Mouse (Mus musculus): ENCODE data around the gene Coq3.

The Coq3 gene

DNA sequence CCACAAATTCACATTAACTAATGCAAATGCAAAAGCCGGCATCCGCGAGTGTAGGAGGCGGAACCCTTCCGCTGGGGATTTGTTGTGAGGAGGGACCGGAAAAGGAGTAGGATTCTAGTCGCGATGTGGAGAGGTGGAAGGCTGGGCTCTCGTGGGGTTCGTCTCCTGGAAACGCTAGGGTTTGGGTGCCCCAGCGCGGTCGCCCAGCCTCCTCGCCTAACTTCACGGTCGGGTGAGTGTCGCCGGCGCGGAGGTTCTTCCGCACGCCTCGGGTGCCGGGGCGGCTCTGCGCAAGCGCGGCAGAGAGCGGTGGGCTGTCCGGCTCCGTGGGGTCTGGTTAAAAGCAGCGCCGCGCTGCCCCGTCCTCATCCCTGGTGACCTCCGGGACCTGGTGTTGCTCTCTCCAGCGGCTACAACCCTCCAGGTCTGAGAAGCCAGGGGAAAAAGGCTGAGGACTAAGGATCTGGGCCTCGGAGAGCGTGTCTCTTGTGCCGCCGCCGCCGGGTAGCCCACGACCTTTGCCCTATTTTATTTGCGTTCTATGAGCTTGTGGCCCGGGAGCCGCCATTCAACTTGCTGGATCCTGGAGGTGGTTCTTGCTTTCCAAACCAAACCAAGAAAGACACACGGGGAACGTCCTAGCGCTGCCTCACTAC, at the start of gene Coq3:
Gene Coq3, plus strand, starts transcription at position 109 of the 656 bp plus-strand sequence.
- peak; percentile 72 to 84 for DNase-seq (ENCODE audit: low spot score in 2 of 2)

DNA sequence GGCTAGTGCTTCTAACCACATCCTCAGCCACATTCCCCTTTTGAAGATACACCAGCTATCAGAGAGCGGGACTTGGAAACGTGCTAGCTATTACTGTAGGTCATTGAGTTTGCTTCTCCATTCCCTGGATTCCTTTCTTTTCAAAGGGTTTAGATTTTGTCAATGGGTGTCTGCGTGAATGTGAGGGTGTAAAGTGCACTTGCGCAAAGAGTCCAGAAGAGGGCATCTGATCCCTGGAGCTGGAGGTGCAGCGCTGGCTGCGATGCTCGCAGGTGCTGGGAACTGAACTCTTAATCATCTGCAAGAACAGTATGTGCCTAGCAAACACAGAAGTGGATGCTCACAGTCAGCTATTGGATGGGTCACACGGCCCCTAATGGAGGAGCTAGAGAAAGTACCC, 46.6 kb upstream of the Coq3 start:
- no peak for DNase-seq (ENCODE audit: low spot score in 2 of 2)

DNA sequence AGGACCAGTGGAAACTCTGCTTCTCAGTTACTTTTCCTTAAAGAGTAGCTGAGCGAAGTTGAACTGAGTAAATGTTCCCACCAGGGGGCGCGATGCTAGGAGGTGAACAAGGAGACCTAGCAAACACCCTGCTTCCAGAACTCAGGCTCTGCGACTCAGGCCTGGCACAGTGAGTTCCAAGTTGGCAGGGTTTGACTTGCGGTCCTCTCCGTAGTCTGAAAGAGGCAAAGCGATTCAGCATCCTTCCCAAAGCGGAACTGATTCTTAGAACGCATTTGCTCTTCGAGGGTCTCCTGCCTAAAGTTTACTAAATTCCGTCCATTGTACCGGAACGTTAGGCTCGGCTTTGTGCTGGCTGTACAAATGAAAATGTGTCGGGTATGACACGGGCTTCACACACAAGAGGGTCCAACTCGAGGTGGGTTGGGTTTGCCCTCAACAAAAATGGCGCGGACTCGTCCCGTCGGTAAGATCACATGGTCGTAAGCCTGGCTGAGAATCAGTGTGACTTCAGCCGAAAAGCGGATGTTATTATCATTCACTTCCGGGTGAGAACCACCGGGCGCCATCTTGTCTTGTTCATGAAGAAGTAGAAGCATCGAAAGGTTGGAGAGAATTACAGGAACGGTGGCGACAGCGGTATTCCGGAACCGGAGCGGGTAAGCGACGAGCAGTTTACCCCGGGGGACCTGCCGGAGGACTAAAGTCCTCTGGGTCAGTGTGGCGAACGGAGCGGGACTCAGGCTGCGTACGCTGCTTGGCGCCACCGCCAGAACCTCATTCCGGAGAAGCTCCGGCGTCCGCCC, 31.8 kb upstream of the Coq3 start, which contains the start of gene Pnisr:
Gene Pnisr, plus strand, starts transcription at position 103 of the 806 bp plus-strand sequence.
- peak; percentile 91 to 93 for DNase-seq (ENCODE audit: low spot score in 2 of 2)

DNA sequence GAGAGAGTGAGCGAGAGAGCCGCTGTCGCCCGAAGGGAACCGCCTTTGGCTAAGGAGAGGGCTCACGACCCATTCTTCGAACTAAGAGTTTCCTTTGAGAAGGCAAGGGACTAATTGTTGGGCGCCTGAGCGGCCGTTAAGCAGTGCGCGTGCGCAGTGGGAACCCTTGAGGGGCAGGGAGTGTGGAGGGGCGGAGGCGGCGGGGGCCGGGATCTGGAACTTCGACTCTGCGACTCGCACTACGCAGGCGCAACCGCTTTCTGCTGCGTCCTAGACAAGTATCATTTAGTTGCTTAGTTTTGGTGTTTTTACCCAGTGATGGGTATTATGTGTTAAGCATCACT, 31.2 kb upstream of the Coq3 start:
- peak; percentile 78 to 88 for DNase-seq (ENCODE audit: low spot score in 2 of 2)

DNA sequence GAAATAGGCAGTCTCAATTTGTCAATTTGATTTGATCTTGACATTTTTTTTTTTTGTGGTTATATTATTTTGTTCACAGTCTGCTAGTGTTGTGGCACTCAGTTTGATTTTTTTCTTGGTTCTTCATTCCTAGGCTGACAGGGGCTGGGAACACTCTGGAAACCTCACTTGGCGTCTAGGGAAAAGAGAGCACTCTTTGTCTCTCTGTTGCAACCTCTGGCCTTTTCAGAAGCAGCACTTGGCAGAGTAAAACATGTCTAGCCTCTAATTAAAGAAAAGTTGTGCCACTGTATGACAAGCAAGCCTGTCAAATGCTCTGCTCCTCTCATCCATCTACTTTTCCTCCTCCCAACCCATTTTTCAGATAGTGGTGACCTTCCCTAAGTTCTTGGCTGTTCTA, 22.0 kb upstream of the Coq3 start:
- DNase-seq (ENCODE audit: low spot score in 2 of 2), result no peak

DNA sequence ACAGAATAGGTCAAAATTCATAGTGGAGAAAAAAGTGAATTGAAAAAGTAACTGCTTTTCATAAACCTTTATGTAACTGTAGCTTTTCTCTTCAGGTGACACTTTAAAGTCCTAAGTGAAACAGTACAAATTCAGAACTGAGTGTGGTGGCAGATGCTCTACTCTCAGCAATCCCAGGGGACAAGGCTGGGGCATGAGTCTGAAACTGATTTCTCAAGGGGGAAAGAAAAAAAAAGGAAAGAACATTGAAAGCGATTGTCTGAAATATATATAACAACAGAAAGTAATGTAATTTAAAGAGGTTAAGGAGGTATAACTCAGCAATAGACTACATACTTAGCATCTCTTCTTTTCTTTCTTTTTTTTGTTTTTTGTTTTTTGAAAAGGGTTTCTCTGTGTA, 14.2 kb upstream of the Coq3 start:
- no peak for DNase-seq (ENCODE audit: low spot score in 2 of 2)

DNA sequence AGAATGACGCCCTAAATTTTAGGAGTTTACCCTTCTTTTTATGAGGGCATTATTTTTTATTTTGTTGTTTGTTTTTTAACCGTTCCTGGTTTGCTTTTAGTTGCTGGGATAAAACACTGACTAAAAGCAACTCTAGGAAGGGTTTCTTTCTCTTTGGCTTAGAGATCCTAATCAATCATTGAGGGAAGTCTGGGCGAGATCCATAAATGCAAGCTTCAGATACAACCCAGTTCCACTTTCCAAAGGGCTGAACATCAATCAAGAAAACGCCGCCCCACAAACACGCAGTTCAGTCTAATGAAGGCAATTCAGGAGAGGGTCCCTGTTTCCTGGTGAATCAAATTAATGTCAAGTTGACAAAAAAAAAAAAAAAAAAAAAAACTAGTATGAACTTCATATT, 697 bp upstream of the Coq3 start:
- DNase-seq (ENCODE audit: low spot score in 2 of 2), result no peak

DNA sequence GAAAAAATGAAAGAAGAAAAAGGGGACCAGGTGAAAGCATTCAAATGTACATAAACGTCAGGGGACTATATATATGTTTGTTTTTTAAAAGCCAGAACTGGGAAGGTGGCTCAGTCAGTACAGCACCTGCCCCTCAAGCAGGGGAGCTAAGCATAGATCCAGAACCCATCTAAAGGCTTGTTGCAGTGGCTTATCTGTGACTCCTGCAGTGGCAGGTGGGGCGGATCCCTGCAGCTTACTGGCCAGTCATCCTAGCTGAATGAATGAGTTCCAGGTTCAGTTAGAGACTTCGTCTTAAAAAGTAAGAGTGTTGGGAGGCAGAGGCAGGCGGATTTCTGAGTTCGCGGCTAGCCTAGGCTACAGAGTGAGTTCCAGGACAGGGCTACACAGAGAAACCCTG, 3.3 kb downstream of the Coq3 start:
- DNase-seq (ENCODE audit: low spot score in 2 of 2), result no peak

DNA sequence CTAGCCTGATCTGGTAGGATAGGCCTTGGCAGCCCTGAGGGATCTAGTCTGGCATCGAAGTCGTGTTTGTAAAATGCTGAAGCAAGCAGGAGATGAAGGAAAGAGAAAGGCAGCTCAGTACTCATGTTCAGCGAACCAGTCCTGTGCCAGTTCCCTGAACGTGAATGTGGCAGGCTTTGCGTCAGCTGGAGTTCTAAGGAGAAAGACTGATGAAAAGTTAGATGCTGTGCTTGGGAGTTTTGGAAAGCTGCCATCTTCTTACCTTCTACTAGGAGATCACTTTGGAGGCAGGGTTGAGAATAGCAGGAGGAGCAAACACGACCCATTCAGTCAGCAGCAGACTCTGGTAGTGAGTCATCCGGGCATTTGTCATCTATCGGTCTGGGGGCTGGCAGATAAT, 6.4 kb downstream of the Coq3 start:
- no peak for DNase-seq (ENCODE audit: low spot score in 2 of 2)

DNA sequence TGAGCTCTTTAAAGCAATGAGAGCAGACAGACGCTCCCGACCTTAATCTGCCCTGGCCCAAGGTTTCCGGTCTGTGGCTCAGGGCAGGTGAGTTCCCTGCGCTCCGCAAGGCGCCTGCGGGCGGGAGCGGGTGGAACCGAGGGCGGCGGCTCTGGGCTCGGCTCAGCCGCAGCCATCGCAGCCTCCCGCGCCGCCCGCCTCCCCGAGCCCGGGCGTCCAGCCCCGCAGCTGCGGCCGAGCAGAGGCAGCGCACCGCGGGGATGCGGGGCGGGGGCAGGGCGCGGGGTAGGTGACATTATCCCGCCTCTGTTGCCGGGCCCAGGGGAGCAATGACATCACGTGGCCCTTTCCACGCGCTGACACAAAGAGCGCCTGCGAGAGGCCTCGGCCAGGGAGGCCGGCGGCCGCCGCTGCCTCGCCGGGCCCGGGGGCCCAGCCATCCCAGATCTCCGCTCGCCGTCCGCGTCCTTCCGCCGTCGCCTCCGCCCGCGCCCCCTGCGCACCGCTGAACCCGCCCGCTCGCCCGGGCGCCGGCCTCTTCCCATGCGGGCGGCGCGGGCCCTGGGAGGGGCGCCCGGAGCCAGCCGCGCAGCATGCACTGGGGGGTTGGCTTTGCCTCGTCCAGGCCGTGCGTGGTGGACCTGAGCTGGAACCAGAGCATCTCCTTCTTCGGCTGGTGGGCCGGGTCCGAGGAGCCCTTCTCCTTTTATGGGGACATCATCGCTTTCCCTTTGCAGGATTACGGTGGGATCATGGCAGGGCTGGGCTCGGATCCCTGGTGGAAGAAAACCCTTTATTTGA, 51.7 kb downstream of the Coq3 start, which contains the start of gene Faxc:
Gene Faxc, plus strand, starts transcription at position 359 of the 801 bp plus-strand sequence.
- DNase-seq (ENCODE audit: low spot score in 2 of 2), result peak; percentile 28 to 62

DNA sequence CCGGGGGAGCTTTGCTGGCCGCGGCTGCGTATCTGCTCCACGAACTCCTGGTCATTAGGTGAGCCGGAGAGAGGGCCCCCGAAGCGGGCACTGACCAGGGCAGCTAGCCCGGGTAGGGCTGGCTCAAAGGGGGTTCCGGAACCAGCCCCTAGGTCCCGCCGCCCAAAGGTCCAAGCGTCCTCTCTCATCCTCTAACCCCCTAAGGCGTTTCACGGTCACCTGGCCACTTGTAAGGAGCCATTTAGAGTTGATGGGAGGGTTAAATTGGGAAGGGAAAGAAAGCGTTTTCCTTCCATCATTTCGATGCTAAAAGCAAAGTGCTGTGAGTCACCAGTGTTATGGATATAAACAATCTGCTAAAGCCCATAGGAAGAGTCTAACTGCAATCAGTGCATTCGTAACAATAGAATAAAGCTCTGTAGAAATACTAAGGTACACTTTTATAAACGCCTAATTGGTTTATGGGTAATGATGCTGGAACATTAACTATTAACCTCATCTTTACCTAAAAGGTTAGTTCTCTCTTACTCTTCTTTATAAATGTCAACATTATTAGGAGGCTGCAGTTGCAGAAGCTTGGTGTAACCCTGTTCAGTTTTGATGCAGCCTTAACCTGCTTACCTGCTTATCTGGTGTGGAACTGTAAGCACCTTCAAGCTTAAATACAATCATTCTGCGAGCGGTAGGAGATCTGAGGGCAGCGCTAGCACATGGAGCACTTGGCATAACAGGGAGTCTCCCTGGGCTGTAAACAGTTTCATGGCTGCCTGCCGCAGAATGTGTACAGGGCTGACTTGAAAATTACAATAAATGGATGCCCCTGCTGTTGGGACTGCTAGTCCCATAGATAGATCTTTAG, 52.5 kb downstream of the Coq3 start:
- no peak for DNase-seq (ENCODE audit: low spot score in 2 of 2)

DNA sequence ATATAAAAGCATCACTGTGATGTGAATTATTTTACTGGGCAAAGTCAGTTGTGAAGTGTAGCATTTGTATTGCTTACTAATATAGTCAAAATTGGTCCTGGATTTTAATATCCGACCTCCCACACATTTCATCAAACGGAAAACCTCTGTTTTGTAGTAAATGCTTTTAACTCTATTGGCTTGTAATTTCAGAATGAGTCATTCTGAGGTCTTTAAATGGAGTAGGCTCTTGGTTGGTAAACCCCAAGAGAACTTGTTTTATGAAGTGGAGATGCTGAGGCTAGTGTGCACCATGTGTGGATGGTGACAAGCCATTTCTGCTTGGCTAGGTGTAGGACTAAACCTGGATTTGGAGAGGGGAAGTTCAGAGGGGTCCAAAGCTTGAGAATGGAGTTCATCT, 55.9 kb downstream of the Coq3 start:
- no peak for DNase-seq (ENCODE audit: low spot score in 2 of 2)

DNA sequence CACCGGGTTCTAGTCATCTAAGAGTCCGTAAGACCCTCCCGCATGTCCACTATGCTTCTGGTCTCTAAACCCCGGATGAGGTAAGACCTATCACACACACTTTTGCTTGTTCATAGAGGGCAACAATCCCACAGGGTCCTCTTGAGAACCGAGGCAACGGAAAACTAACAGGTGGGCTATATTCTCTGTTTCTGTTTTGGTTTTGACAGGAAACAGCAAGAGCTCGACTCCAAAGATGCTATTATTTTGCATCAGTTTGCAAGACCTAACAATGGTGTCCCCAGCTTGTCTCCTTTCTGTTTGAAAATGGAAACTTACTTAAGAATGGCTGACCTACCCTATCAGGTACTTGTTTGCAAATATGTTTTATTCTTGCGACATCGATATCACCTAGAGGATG, 57.0 kb downstream of the Coq3 start:
- DNase-seq (ENCODE audit: low spot score in 2 of 2), result no peak

DNA sequence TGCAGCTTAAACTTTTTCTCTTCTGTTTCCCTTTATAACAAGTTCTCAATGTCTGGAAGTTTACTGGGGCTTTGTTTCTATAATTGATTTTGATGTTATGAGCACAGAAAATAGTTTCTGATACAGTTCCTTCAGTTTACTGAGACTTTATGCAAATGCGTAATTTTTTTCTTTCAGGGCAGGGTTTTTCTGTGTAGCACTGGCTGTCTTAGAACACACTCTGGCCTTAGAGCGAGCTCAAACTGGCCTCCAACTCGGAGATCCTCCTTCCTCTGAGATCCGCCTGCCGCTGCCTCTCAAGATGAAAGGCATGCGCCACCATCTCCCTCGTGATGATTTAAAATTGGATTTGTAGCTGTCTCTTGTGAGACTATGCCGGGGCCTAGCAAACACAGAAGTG, 58.4 kb downstream of the Coq3 start:
- no peak for DNase-seq (ENCODE audit: low spot score in 2 of 2)

DNA sequence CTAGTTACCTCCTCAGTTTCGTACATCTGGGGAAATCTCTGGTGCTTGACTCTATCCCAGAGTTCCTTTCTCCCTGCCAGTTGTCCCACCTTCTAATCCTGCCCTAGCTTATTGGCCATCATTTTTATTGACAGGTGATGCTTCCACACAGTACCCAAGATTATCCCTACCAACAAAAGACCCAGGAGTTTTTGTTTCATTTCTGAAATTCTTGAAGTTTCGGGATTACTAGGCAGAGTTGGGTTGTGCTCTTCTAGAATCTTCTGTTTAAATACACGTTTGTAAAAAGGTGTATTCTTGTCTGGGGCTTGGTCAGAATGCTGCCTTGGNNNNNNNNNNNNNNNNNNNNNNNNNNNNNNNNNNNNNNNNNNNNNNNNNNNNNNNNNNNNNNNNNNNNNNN, 65.2 kb downstream of the Coq3 start:
- no peak for DNase-seq (ENCODE audit: low spot score in 2 of 2)

DNA sequence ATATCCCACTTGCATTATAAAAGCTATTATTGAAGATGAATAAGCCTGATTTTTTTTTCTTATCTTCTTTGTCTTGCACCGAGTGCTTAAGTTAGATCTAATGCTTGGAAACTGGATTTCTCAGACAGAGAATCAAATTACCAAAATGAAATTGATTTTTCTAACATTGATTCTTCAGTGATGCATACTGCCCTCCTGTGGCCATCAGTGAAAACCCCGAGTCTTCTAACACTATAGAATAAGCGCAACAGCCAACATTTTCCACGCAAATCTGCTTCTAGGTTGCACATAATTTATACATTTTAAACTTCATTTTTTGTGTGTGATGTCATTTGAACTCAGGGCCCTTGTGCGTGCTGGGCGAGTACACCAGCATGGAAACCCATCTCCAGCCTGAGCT, 72.0 kb downstream of the Coq3 start:
- peak in 1 of 2 experiments; percentile 20 for DNase-seq (ENCODE audit: low spot score in 2 of 2)

DNA sequence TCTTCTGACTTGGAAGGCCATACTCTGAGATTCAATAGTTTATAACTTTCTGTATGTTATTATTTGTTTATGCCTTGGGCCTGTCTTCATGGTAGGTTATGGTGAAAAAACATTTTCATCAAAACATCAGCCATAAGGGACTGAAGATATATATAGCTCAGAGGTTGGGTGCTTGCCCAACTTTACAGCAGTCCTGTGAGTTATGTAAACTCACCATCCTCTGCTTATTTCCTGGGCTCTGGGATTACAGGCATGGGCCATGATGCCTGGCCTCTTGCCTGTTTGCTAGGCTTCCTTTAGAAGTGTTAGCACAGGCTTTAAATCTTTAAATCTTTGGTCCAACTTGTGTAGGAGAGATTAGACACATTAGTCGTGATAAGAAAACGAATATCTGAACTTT, 72.8 kb downstream of the Coq3 start:
- DNase-seq (ENCODE audit: low spot score in 2 of 2), result no peak

DNA sequence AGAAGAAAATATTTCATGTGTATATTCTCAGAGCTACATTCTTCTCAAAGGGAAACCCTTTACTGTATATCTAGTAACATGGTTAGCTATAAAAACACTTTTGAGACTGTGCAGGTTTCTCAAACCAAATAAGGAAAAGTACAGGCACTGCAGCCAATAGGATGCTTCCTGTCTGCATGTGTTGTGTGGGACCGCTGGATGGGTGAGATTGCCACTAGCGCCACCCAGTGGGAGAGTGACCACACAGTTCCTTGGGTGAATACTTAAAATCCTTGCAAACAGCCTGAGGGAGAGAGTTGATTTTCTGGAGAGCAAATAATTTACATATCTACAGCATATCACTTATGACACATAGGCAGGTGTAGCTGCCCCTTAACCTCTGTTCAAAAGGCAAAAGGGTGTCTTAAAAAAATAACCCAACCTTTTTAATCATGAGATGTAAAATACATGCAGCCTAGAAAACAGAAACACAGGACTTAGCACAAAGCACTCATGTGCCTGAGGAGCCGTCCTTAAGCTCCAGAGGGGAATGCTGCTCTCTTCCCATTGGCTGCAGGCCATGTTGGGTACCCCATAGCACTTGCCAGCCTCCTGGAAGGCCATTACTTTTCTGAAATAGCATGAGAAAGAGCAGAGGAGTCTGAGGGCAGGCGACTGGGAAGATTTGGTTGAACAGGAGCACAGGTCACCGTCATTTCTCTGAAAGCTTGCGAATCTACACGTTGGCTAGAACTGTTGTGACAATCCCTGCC, 78.3 kb downstream of the Coq3 start:
- DNase-seq (ENCODE audit: low spot score in 2 of 2), result peak; percentile 40 to 41
